Mouse (Mus musculus) cerebellum, adult 18-20 months (tissue): Measurements from ENCODE around the gene Usp36.
A peak's percentile ranks its signal among the peaks of the same experiment; 100 is the strongest.

ENCODE experiments used
- DNase-seq, 2 experiments: peaks; one replicate each; pipeline ENCODE4 v3.0.0; 2021

Gene Usp36

DNA sequence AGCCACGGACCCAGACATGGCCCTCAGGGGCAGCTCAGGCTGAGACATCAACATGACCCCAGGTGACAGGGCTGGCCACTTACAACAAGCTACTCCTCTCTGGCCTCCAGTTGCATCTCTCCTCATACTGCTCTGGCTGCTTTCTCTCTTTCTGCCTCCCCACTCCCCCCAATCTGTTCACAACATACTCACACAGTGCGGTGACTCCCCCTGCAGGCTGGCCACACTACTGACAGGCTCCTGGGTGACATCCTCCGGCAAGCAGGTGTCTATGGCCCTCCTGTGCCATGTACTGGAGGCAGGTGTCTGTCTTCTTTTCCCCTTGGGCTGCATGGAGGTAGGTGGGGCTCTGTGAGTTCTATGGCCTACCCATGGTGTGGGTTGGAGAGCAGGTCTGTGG is 7.9 kb upstream of the Usp36 start:
- DNase-seq, result no peak

DNA sequence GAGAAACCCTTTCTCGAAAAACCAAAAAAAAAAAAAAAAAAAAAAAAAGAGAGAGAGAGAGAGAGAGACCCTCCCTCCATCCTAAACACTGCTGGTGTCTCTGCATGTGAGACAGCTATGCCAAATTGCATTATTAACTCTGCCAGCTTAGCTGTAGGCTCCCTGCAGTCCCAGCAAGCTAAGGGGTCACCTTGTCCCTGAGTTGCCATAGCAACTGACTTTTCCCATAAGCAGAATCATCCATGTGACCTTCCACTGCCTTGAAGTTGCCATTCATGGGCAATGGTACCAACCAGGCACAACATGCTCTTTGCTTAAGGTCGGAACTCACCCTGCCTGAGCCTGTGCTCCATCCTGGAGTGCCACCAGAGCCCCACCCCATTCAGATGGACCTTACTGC is 5.0 kb upstream of the Usp36 start:
- DNase-seq, result no peak

GRCm38 (mm10) chr11:118292671-118293070 is 2.6 kb upstream of the Usp36 start:
- DNase-seq, result no peak

DNA sequence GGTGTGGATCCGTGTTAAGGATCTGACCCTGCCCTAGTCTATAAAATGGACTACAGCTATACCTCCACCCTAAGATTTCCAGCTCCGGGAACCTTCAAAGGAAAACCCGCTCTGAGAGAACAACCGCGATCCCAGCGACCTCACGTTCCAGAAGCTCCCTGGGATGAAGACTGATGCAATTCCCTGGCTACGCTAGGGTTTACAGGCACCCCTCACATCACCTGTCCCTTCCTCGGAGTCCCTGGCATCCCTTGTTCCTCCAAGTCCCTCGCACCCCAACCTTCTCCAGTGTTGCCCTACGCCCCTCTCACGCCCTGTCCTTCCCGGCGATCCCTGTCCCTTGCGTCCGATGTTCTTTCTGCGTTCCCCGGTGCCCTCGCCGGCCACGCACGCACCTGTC is 482 bp downstream of the Usp36 start:
- DNase-seq, result no peak

DNA sequence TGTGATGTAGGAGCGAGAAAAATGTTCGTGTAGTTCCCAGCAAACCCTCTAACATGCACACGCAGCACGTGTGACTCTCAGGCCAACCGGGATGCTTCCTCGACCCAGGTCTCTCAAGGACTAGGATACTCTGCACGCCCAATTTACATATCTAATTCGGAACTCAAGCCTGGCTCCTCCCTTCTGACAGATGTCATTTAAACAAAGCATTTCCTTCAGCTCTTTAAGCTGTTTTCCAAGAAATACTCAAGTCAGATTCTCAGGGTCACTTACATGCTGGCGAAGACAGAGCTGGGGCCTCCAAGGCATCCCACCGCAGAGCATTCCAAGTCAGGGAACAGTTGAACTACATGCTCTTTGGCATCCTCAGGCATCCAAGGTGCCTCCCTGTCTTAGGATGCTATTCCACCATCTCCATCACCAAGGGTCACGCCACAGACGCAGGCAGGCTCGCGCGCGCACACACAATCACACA is 970 bp downstream of the Usp36 start:
- DNase-seq, result peak in 1 of 2 experiments; percentile 28

- DNase-seq, result no peak
These were observed 2.5 kb downstream of the Usp36 start for GRCm38 (mm10) chr11:118287573-118287972.

GRCm38 (mm10) chr11:118286434-118286833 is 3.6 kb downstream of the Usp36 start:
- no peak for DNase-seq

DNA sequence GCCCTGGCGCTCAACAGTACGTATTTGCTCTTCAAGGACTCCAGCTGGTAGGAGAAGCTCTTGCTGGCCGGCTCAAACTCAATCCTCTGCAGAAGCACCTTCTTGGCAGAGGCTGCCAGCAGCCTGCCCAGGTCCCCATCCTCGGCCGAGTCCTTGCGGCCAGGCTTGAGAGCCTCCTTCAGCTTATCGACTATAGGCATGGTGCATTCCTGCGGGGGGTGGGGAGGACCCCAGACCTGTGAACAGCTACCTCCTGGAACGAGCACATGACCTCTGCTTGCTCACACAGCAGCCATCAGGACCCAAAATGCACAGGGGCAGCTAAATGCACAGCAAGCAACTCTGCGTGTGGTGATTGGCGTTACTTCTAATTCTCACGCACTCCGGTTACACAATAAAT is 4.3 kb downstream of the Usp36 start:
- no peak for DNase-seq

GRCm38 (mm10) chr11:118280218-118280617 is 9.8 kb downstream of the Usp36 start:
- no peak for DNase-seq

GRCm38 (mm10) chr11:118276328-118276727 is 13.7 kb downstream of the Usp36 start:
- no peak for DNase-seq

- DNase-seq, result no peak
These were observed 15.0 kb downstream of the Usp36 start for GRCm38 (mm10) chr11:118275092-118275491.

DNA sequence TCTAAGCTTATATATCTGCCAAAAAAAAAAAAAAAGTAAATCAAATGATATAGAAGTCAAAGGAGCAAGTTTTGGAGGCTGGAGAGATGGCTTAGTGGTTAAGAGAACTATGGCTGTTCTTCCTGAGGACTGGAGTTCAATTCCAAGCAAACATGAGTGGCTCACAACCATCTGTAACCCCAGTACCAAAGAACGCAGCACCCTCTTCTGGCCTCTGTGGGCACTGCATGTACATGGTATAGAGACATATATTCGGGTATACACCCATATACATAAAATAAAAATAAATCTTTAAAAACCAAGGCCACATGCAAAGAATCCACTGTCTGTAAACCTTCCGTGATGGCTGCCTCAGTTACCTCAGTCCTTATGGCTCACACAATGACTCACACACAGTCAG is 20.2 kb downstream of the Usp36 start:
- DNase-seq, result peak; percentile 48

DNA sequence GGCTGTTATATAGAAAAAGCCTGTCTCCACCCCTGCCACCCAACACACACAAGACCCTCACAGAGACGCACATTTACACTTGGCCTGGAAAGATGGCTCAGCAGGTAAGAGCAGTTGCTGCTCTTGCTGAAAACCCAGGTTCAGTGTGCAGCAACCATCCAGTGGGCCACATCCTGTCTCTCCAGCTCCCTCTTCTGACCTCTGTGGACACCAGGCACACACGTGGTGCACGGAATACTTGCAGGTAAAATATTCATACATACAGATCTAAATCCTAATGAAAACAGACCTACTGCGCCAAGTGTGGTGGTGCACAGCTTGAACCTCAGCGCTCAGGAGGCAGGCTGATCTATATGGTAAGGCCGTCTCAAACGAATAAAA is 23.4 kb downstream of the Usp36 start:
- no peak for DNase-seq

- no peak for DNase-seq
These were observed 23.9 kb downstream of the Usp36 start for GRCm38 (mm10) chr11:118266044-118266665.

DNA sequence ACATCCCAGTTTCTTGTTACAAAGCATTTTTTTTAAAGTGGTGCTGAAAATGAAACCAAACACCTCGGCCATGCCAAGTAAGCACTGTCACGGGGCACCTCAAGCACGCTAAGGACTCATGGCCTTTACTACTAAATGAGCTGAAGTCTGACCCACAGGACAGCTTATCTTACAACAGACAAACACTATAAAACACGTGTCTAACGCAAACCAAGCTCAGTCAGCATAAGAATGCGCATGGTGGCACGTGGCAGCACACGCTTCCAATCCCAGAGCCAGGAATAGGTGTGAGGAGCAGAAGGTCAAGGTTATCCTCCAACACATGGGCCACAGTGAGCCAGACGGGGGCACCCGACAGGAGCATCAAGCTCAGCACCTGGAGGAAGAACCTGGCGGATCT is 24.4 kb downstream of the Usp36 start:
- no peak for DNase-seq

DNA sequence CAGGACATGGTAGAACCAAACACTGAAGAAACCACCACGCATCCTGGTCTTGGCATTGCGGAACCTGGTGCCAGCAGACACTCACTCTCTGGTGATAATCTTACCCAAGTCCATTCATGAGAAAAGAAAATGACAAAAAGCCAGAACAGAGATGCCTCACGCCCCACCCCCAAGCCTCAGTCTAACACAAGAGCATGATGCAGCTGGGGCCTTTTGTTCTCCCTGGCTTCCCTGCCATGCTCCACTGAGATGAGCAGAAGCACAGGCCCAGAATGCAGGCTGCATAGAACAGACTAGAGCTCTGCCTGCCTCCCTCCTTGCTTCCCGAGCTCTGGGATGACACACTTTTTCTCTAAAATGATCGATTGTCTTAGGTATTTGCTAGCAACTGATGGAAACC is 26.9 kb downstream of the Usp36 start:
- DNase-seq, result no peak

GRCm38 (mm10) chr11:118260081-118260480 is 30.0 kb downstream of the Usp36 start:
- DNase-seq, result no peak

- DNase-seq, result no peak
These were observed 30.5 kb downstream of the Usp36 start for GRCm38 (mm10) chr11:118259580-118259979.

DNA sequence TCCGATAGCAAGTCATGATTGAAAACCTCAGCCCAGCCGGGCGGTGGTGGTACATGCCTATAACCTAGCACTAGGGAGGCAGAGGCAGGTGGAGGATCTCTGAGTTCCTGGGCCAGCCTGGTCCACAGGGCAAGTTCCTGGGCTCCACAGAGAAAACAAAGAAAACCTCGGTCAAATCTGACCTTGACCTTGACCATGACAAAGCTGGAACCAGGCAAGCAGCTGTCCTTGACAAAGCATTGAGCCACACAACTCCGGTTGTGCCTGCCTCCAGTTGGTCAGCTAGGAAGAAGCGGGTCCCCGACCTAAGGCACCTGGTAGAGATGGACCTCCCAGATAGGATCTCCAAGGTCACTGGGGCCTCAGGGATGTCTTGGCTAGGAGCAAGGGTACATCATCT is 33.7 kb downstream of the Usp36 start:
- no peak for DNase-seq

DNA sequence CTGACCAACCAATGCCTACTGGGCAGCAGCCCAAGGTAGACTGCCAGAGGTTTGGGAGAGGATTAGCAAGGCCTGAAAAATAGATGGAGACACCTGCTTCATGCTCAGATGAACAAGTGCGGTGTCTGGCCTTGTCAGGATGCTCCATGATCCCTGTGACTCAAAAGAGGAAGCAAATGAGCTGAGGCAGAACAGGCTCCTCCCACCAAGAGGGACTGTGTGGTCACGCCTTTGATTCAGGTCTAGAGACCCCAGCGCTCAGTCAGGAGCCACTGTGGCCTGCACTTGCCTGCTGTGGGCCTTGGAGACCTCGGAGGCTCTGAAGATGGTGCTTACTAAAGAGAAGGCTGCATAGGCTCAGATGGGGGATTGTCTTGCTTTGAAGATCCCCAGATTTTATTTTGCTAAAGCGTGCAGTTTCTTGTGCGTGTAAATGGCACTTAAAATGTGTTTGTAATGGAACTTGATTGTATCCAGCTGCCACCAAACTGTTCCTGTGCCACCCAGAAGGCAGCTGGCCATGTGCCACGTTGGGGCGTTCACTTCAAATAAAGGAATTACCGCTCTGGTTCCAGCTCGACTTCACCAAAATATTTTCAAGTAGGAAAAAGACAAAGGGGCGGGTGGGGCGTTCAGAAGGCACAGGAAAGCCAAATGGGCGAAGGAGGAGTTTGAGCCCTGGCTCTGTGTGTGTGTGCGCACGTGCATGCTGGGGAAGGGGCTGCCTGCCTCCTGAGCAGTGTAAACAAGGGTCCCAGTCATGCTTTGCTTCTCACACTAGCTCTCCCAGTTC is 35.7 kb downstream of the Usp36 start:
- peak; percentile 92 to 93 for DNase-seq

GRCm38 (mm10) chr11:118253447-118254158 is 36.4 kb downstream of the Usp36 start:
- peak in 1 of 2 experiments; percentile 46 for DNase-seq

DNA sequence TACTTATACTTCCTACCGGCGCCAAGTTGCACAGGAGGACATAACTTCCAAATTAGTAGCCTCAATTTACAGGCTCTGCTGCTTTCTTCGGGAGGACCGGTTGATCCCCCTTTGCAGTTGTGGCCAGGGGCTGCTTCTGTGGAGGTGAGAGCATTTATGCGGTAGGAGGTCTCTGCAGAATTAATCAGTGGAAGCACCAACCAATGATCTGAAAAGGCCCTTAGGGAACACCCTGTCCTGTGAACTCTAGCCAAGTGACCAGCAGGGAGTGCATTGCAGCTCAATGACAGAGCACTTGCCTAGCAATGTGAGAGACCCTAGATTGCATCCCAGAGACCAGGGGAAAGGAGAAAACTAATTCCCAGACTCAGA is 41.0 kb downstream of the Usp36 start:
- peak in 1 of 2 experiments; percentile 34 for DNase-seq

DNA sequence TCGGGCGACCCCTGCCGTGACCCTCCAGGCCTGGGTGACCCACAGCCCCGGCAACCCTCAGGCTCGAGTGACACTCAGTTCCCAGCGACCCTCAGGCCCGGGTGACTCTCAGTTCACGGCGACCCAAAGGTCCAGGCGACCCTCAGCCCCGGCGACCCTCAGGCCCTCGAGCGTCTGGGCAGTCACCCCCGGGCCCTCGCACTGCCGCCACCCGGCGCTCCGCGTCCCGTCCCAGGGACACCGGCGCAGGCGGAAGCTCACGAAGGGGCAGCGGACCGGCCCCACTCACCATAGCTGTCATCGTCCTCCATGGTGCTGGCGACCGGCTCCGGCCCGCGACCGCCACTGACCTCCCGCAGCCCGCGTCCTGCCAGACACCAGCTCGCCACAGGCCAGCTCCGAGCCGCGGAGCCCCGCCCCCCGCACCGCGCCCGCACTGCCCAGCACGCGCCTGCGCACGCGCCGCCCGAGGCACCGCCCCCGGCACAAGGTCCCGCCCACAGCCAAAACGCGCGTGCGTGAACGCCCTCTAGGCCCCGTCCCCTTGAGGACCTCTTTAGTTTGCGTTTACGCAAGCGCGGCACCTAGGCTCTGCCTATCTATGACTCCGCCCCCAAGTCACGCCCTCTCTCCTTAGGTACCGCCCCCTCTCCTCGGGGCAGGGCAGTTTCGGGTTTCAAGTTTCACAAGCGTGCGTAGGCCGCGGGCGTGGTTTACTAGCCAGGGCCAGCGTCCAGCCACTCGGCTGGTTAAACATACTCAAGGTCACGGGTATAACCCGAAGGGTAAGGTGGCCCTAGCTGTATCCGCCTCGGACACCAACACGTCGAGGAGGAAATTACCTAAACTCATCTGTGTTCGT is 41.7 kb downstream of the Usp36 start, which contains the start of gene Cyth1:
TSS of gene Cyth1 (minus strand) at position 443 of the 862 bp plus-strand sequence.
- DNase-seq, result peak; percentile 96 to 99
